Mouse (Mus musculus) kidney, embryonic 16.5 days (tissue): ENCODE results near the gene St6galnac3. TPM values are rescaled to one million over a fixed set of nuclear protein-coding genes. Genes with fewer than 3 reads are reported as not detected.

ENCODE experiments used
- ATAC-seq: fragments of 200-750 bp; cut with Nextera tagmentation; 2 replicates; pipeline ENCODE4 v1.8.0; 2017; ENCODE audit warnings: moderate TSS enrichment; ENCODE audit not compliant: low FRiP score, low TSS enrichment
- H3K27ac ChIP-seq: fragments of 300-500 bp; sonication (generic); 2 replicates; pipeline ENCODE4 v1.5.1; 2014; ENCODE audit warnings: low read length
- H3K27me3 ChIP-seq: fragments of 300-500 bp; sonication (generic); 2 replicates; pipeline ENCODE4 v1.6.1; 2014; ENCODE audit warnings: low read length, control low read depth, mixed read lengths; ENCODE audit not compliant: insufficient read depth
- H3K36me3 ChIP-seq: fragments of 300-500 bp; sonication (generic); 2 replicates; pipeline ENCODE4 v1.6.1; 2014; ENCODE audit warnings: low read length, control low read depth, mixed read lengths; ENCODE audit not compliant: insufficient read depth
- H3K4me1 ChIP-seq: fragments of 300-500 bp; sonication (generic); 2 replicates; pipeline ENCODE4 v1.6.1; 2014; ENCODE audit warnings: low read length, control low read depth, mixed read lengths; ENCODE audit not compliant: insufficient read depth
- H3K4me2 ChIP-seq: fragments of 300-500 bp; sonication (generic); replicated peaks from 2 replicates; pipeline ENCODE4 v1.6.1; 2014; ENCODE audit warnings: low read depth, low read length
- H3K4me3 ChIP-seq: fragments of 300-500 bp; sonication (generic); 2 replicates; pipeline ENCODE4 v1.5.1; 2014; ENCODE audit warnings: mild to moderate bottlenecking, low read length
- H3K9ac ChIP-seq: fragments of 300-500 bp; sonication (generic); replicated peaks from 2 replicates; pipeline ENCODE4 v1.6.1; 2014; ENCODE audit warnings: low read length
- H3K9me3 ChIP-seq: fragments of 300-500 bp; sonication (generic); 2 replicates; pipeline ENCODE4 v1.6.1; 2016; ENCODE audit warnings: low read length, control low read depth
- WGBS: fragments of 180-500 bp; shearing (Covaris S2); extraction: QIAGEN DNeasy Blood & Tissue Kit; methylation state at CpG from one replicate; pipeline ENCODE4 v1.1.7; 2014; 5-methylcytosine and 5-hydroxymethylcytosine counted together
- microRNA-seq: library from miRNA; unstranded; fragments of <30 nt; microRNA quantifications from one replicate; pipeline ENCODE4, GENCODE M21; 2016
- polyA plus RNA-seq: library from polyadenylated mRNA; unstranded; fragments of >200 nt; fragmentation: Nextera tagmentation; extraction: Ambion mirVana; gene quantifications from 2 replicates; pipeline ENCODE4 v1.2.1, GENCODE M21; 2015

The St6galnac3 gene
- polyA plus RNA-seq, 1 experiment from 2014 or later = 75.8 TPM

GRCm38 (mm10) chr3:153148887-153149286, 576.1 kb downstream of the St6galnac3 start:
- no peaks in the 10 kb centered on the region for H3K9me3 ChIP-seq
- ATAC-seq = peak; percentile 88; the same call in 1 of the 2 replicates

More at GRCm38 (mm10) chr3:153148887-153149286, 576.1 kb downstream of the St6galnac3 start:
- H3K27me3 ChIP-seq = no peaks in the 10 kb centered on the region
- H3K4me2 ChIP-seq = no peak overlapping the region
- H3K27ac ChIP-seq = no peak overlapping the region
- WGBS = 0% methylated on average over 2 of the region's 2 CpGs
- H3K4me3 ChIP-seq = no peak overlapping the region
- no peaks in the 10 kb centered on the region for H3K36me3 ChIP-seq
- no peaks in the 10 kb centered on the region for H3K4me1 ChIP-seq
- no peak overlapping the region for H3K9ac ChIP-seq

Small RNAs within 50 kb of the gene (microRNA-seq; reads per million reads assigned to microRNA genes)
- not detected for gene Gm27405

Other genes starting within 250 kb of the St6galnac3 start
- gene Asb17, start 119.0 kb upstream of the St6galnac3 start, polyA plus RNA-seq = 0.06 TPM in 1 of 2 replicates, not detected in the other
- gene Msh4, start 181.0 kb upstream of the St6galnac3 start, polyA plus RNA-seq = 0.07 and 0.09 TPM in 2 replicates
- 55.0 and 58.7 TPM in 2 replicates for gene Rabggtb, start 187.8 kb upstream of the St6galnac3 start, polyA plus RNA-seq
- 150 and 164 TPM in 2 replicates for gene Acadm, start 219.5 kb upstream of the St6galnac3 start, polyA plus RNA-seq
- 0.53 and 0.65 TPM in 2 replicates for gene Slc44a5, start 248.3 kb upstream of the St6galnac3 start, polyA plus RNA-seq